Mouse (Mus musculus) limb, embryonic 13.5 days (tissue): Measurements from ENCODE around the gene Stk11. TPM values are rescaled to one million over a fixed set of nuclear protein-coding genes. Genes with fewer than 3 reads are reported as not detected.

Experiments used
- ATAC-seq: fragments of 200-750 bp; cut with Nextera tagmentation; 2 replicates; pipeline ENCODE4 v1.8.0; 2017; ENCODE audit warnings: low read depth, moderate number of reproducible peaks, moderate TSS enrichment; ENCODE audit not compliant: low FRiP score
- H3K27ac ChIP-seq: fragments of 300-500 bp; sonication (generic); 2 replicates; pipeline ENCODE4 v1.5.1; 2015; ENCODE audit warnings: inconsistent platforms, mild to moderate bottlenecking, moderate library complexity
- H3K27me3 ChIP-seq: fragments of 300-500 bp; sonication (generic); 2 replicates; pipeline ENCODE4 v1.6.1; 2015; ENCODE audit warnings: mild to moderate bottlenecking, inconsistent platforms
- H3K36me3 ChIP-seq: fragments of 300-500 bp; sonication (generic); 2 replicates; pipeline ENCODE4 v1.6.1; 2015; ENCODE audit warnings: inconsistent platforms, mild to moderate bottlenecking, moderate library complexity
- H3K4me1 ChIP-seq: fragments of 300-500 bp; sonication (generic); 2 replicates; pipeline ENCODE4 v1.6.1; 2015; ENCODE audit warnings: inconsistent platforms
- H3K4me2 ChIP-seq: fragments of 300-500 bp; sonication (generic); replicated peaks from 2 replicates; pipeline ENCODE4 v1.6.1; 2015; ENCODE audit warnings: inconsistent platforms, mild to moderate bottlenecking, moderate library complexity
- H3K4me3 ChIP-seq: fragments of 300-500 bp; sonication (generic); 2 replicates; pipeline ENCODE4 v1.5.1; 2015; ENCODE audit warnings: moderate library complexity, mild to moderate bottlenecking, inconsistent platforms
- H3K9ac ChIP-seq: fragments of 300-500 bp; sonication (generic); 2 replicates; pipeline ENCODE4 v1.6.1; 2015; ENCODE audit warnings: mild to moderate bottlenecking, inconsistent platforms
- H3K9me3 ChIP-seq: fragments of 300-500 bp; sonication (generic); 2 replicates; pipeline ENCODE4 v1.6.1; 2016; ENCODE audit warnings: inconsistent platforms
- WGBS: fragments of 180-500 bp; shearing (Covaris S2); methylation state at CpG from one replicate; pipeline ENCODE4 v1.1.7; 2015; 5-methylcytosine and 5-hydroxymethylcytosine counted together
- polyA plus RNA-seq: library from polyadenylated mRNA; unstranded; fragments of >200 nt; fragmentation: Nextera tagmentation; extraction: Ambion mirVana; gene quantifications from 2 replicates; pipeline ENCODE4 v1.2.1, GENCODE M21; 2015

The Stk11 gene
- polyA plus RNA-seq, 1 experiment from 2014 or later, result 17.4 TPM

DNA sequence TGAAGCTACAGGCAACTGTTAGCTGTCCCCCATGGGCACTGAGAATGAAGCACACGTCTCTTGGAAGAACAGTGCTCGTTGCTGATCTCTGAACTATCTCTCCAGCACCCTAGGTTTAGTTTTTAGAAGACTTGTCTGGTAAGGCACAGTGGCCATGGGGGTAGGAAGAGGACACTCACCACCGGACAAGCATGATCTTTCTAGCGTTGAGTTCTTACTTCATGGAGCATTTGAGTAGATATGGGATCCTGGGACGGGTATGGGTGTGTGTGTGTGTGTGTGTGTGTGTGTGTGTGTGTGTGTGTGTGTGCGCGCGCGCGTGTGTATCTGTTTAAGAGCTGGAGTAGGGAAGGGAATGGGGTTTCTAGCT, 25.0 kb downstream of the Stk11 start, which contains the start of gene Cbarp:
TSS of gene Cbarp (minus strand) at position 170 of the 370 bp plus-strand sequence.
- H3K27ac ChIP-seq, result peak within 1 kb of the TSS; percentile 74
- no peak for ATAC-seq
- H3K9me3 ChIP-seq, result 0 out of 2 replicates have a peak, but pooled peaks cover 5% of the 10 kb centered on the region
- WGBS, result 70% methylated on average over 10 of the region's 10 CpGs
- peak within 1 kb of the TSS; percentile 58 for H3K9ac ChIP-seq
- peaks cover 31% of the 10 kb centered on the region for H3K36me3 ChIP-seq
- peak within 1 kb of the TSS; percentile 99 for H3K4me2 ChIP-seq
- H3K4me3 ChIP-seq, result peak within 1 kb of the TSS; percentile 81
- H3K27me3 ChIP-seq, result peaks cover 39% of the 10 kb centered on the region
- H3K4me1 ChIP-seq, result peaks cover 68% of the 10 kb centered on the region

- peak; percentile 58 for ATAC-seq
- peaks cover 73% of the 10 kb centered on the region for H3K4me1 ChIP-seq
- H3K9ac ChIP-seq, result peak overlapping the region; percentile 58
- peak overlapping the region; percentile 74 for H3K27ac ChIP-seq
- H3K27me3 ChIP-seq, result peaks cover 34% of the 10 kb centered on the region
- H3K36me3 ChIP-seq, result peaks cover 31% of the 10 kb centered on the region
- under 1% methylated on average over 29 of the region's 29 CpGs for WGBS
- peak overlapping the region; percentile 81 for H3K4me3 ChIP-seq
- no peaks in the 10 kb centered on the region for H3K9me3 ChIP-seq
- H3K4me2 ChIP-seq, result peak overlapping the region; percentile 96
Measured at GRCm38 (mm10) chr10:80141243-80141642, 25.6 kb downstream of the Stk11 start.

DNA sequence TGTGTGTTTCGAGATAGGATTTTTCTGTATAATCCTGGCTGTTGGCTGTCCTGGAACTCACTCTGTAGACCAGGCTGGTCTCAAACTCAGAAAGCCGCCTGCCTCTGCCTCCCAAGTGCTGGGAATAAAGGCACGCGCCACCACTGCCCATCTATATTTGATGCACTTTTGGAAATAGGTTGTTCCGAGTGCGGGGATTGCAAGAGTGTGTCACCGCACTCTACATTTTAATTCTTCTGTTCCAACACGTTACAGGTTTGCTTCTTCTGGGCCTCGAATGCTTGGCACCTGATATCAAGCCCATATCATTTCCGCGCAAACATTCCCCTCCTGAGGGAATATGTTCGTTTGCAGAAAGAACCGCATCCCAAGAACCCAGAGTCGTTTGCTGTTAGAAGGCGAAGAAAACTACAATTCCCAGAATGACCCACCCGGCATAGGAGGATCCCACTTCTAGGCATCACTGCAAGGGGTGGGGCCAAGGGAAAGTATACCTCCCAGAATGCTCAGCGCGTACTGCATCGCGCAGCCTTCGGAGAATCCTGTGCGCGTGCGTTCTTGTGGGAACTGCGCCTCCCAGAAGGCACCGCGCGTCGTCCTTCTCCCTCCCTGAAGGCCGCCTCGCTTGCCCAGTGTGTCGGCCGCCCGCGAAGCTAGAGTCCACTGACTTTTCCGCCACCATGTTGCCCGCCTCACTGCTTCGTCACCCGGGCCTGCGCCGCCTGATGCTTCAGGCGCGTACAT, 26.4 kb downstream of the Stk11 start:
- peaks cover 26% of the 10 kb centered on the region for H3K27me3 ChIP-seq
- H3K4me2 ChIP-seq, result peak overlapping the region; percentile 96
- WGBS, result 1% methylated on average over 43 of the region's 43 CpGs
- peaks cover 37% of the 10 kb centered on the region for H3K36me3 ChIP-seq
- peaks cover 73% of the 10 kb centered on the region for H3K4me1 ChIP-seq
- peak; percentile 86 for ATAC-seq
- peak overlapping the region; percentile 77 for H3K27ac ChIP-seq
- peak overlapping the region; percentile 81 for H3K4me3 ChIP-seq
- H3K9ac ChIP-seq, result peak overlapping the region; percentile 94
- H3K9me3 ChIP-seq, result no peaks in the 10 kb centered on the region

DNA sequence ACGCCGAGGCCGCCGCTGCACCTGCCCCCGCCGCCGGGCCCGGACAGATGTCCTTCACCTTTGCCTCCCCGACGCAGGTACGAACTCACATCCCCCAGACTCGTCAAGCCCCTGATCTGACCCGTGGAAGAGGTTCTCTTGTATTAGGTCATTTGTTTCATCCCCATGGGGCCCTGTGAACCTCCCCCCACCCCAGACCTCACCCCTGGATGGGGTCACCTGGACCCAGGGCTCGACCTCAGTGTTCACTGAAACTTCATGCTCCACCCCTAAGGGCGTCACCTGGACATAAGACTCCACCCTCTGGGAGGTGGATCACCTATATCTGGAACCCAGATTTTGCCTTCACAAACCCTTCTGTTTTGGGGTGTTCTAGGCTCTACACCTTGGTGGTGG, 26.9 kb downstream of the Stk11 start:
- Histone ChIP-seq H3K36me3 (peaks cover 37% of the 10 kb centered on the region), H3K27me3 (peaks cover 21% of the 10 kb centered on the region), H3K4me3 (peak overlapping the region; percentile 81), H3K4me2 (peak overlapping the region; percentile 96), H3K9me3 (no peaks in the 10 kb centered on the region), H3K9ac (peak overlapping the region; percentile 94), H3K4me1 (peaks cover 73% of the 10 kb centered on the region), H3K27ac (peak overlapping the region; percentile 77)
- ATAC-seq, result no peak
- under 1% methylated on average over 15 of the region's 15 CpGs for whole genome bisulfite sequencing

GRCm38 (mm10) chr10:80143664-80144063, 28.1 kb downstream of the Stk11 start:
- Histone ChIP-seq H3K4me3 (peak overlapping the region; percentile 81), H3K27me3 (peaks cover 10% of the 10 kb centered on the region), H3K4me2 (peak overlapping the region; percentile 96; the same call in 1 of the 2 replicates), H3K4me1 (peaks cover 67% of the 10 kb centered on the region), H3K27ac (no peak overlapping the region), H3K9me3 (no peaks in the 10 kb centered on the region), H3K36me3 (peaks cover 37% of the 10 kb centered on the region), H3K9ac (no peak overlapping the region)
- no peak for ATAC-seq
- WGBS, result 90% methylated on average over 7 of the region's 7 CpGs

GRCm38 (mm10) chr10:80144159-80144558, 28.6 kb downstream of the Stk11 start:
- no peak for ATAC-seq
- no peaks in the 10 kb centered on the region for H3K9me3 ChIP-seq
- H3K4me3 ChIP-seq, result no peak overlapping the region
- H3K27ac ChIP-seq, result no peak overlapping the region
- peaks cover 65% of the 10 kb centered on the region for H3K4me1 ChIP-seq
- H3K36me3 ChIP-seq, result peaks cover 37% of the 10 kb centered on the region
- H3K9ac ChIP-seq, result peak overlapping the region; percentile 39; the same call in 1 of the 2 replicates
- H3K4me2 ChIP-seq, result no peak overlapping the region
- 93% methylated on average over 12 of the region's 12 CpGs for WGBS
- H3K27me3 ChIP-seq, result peaks cover 9% of the 10 kb centered on the region; the same call in 1 of the 2 replicates

GRCm38 (mm10) chr10:80144864-80145838, 29.5 kb downstream of the Stk11 start:
- H3K4me1 ChIP-seq, result peaks cover 59% of the 10 kb centered on the region

DNA sequence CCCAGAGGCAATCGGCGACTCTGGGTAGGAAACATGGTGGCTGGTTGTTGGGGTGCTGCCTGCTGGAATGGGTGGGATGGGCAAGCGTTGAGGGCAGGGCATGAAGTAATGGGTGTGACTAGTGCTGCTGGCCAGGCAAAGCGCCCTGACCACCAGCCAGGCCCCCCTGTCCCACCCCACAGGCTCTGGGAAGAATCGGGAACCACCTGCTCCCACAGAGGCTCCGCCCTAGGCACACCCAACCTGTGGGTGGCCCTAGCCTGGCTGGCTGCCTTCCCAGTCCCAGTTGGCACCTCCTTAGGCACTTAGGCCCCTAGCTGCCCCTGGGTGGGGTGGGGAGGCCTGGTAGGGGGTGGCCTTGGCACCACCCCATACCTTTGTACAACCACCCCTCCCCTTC, 30.3 kb downstream of the Stk11 start:
- Histone ChIP-seq H3K36me3 (peaks cover 42% of the 10 kb centered on the region), H3K27ac (peak overlapping the region; percentile 10; the same call in 1 of the 2 replicates), H3K9me3 (no peaks in the 10 kb centered on the region), H3K9ac (0 out of 2 replicates have a peak overlapping the region, but pooled peaks have one; percentile 19), H3K4me3 (peak overlapping the region; percentile 10; the same call in 1 of the 2 replicates), H3K4me1 (peaks cover 57% of the 10 kb centered on the region), H3K27me3 (no peaks in the 10 kb centered on the region), H3K4me2 (0 out of 2 replicates have a peak overlapping the region, but pooled peaks have one; percentile 9)
- 87% methylated on average over 6 of the region's 6 CpGs for WGBS
- no peak for ATAC-seq

More at GRCm38 (mm10) chr10:80144864-80145838, 29.5 kb downstream of the Stk11 start:
- WGBS, result 74% methylated on average over 20 of the region's 20 CpGs
- Histone ChIP-seq H3K4me2 (0 out of 2 replicates have a peak overlapping the region, but pooled peaks have one; percentile 9), H3K4me3 (peak overlapping the region; percentile 10; the same call in 1 of the 2 replicates), H3K27ac (peak overlapping the region; percentile 10; the same call in 1 of the 2 replicates), H3K27me3 (peaks cover 4% of the 10 kb centered on the region; the same call in 1 of the 2 replicates), H3K9me3 (no peaks in the 10 kb centered on the region), H3K9ac (0 out of 2 replicates have a peak overlapping the region, but pooled peaks have one; percentile 19), H3K36me3 (peaks cover 42% of the 10 kb centered on the region)
- no peak for ATAC-seq

DNA sequence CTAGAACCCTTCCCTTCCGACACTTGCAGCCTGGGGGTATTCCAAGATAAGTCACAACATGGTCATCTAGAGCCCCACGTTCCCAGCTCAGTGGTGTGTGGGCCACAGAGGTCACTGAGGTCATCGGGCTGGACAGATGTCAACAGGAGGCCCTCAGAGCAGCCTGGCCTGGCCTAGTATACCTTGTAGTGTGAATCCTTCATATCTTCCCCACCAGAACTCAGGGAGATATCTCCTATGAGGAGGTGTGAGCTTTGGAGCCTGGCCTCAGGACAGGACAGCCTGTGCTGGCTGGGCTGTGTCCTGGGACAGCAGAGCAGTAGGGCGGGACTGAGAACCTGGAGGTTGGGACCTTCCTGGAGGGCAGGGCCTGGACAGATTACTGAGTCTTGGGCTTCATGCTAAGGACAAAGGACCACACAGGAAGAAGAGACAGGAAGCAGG, 31.0 kb downstream of the Stk11 start:
- Histone ChIP-seq H3K4me2 (0 out of 2 replicates have a peak overlapping the region, but pooled peaks have one; percentile 65), H3K27ac (peak overlapping the region; percentile 100; the same call in 1 of the 2 replicates), H3K27me3 (no peaks in the 10 kb centered on the region), H3K4me3 (peak overlapping the region; percentile 98; the same call in 1 of the 2 replicates), H3K9me3 (no peaks in the 10 kb centered on the region), H3K4me1 (peaks cover 52% of the 10 kb centered on the region), H3K36me3 (peaks cover 49% of the 10 kb centered on the region), H3K9ac (peak overlapping the region; percentile 36; the same call in 1 of the 2 replicates)
- 76% methylated on average over 4 of the region's 4 CpGs for WGBS
- ATAC-seq, result no peak

GRCm38 (mm10) chr10:80147146-80147718, 31.6 kb downstream of the Stk11 start:
- no peaks in the 10 kb centered on the region for H3K9me3 ChIP-seq
- H3K9ac ChIP-seq, result peak overlapping the region; percentile 92
- ATAC-seq, result no peak
- peaks cover 55% of the 10 kb centered on the region for H3K4me1 ChIP-seq
- H3K4me3 ChIP-seq, result peak overlapping the region; percentile 98
- WGBS, result 76% methylated on average over 5 of the region's 5 CpGs
- H3K4me2 ChIP-seq, result peak overlapping the region; percentile 65
- peak overlapping the region; percentile 100 for H3K27ac ChIP-seq
- no peaks in the 10 kb centered on the region for H3K27me3 ChIP-seq
- H3K36me3 ChIP-seq, result peaks cover 55% of the 10 kb centered on the region
